Mouse (Mus musculus) adrenal gland, postnatal 25 days (tissue): ENCODE measurements around the gene Mpzl1. TPM values are rescaled to one million over a fixed set of nuclear protein-coding genes. Genes with fewer than 3 reads are reported as not detected.
"Not testable (repeated sequence)": the region's sequence is repeated elsewhere in the genome, so short reads cannot be mapped to it uniquely, and the experiment has no call there.

ENCODE experiments used
- DNase-seq: peaks from one replicate; pipeline ENCODE4 v3.0.0; 2021; ENCODE audit warnings: mixed read lengths
- long read RNA-seq: library from polyadenylated mRNA; stranded (forward); transcript quantifications from one replicate; pipeline ENCODE4 v2.0.0, GENCODE M21; 2021
- total RNA-seq: library from RNA; stranded (reverse); gene quantifications from 2 replicates; pipeline ENCODE4 v1.2.3, GENCODE M21; 2021

Gene Mpzl1
- 23.9 and 27.4 TPM in 2 replicates for total RNA-seq
- long read RNA-seq, transcript Mpzl1-202 (6 exons, 2,285 nt) = major isoform, 43 of 53 reads
- long read RNA-seq, partial matches to known transcripts = 3 of 53 reads
- long read RNA-seq, other reads (novel, unspliced or antisense) = 4 of 53 reads

- DNase-seq = peak; percentile 99
Measured at GRCm38 (mm10) chr1:165634151-165634884, at the start of gene Mpzl1. Gene Mpzl1 (minus strand): TSS chr1:165634538.

- no peak for DNase-seq
Measured at GRCm38 (mm10) chr1:165682056-165682853, 47.9 kb upstream of the Mpzl1 start.

- no peak for DNase-seq
Measured at GRCm38 (mm10) chr1:165681045-165681794, 46.9 kb upstream of the Mpzl1 start.

- not testable (repeated sequence) for DNase-seq
Measured at GRCm38 (mm10) chr1:165680086-165680485, 45.7 kb upstream of the Mpzl1 start.

GRCm38 (mm10) chr1:165679618-165679997, 45.3 kb upstream of the Mpzl1 start:
- no peak for DNase-seq

- DNase-seq = no peak
Measured at GRCm38 (mm10) chr1:165678861-165679617, 44.7 kb upstream of the Mpzl1 start.

GRCm38 (mm10) chr1:165677558-165677957, 43.2 kb upstream of the Mpzl1 start:
- DNase-seq = no peak

- no peak for DNase-seq
Measured at GRCm38 (mm10) chr1:165676993-165677392, 42.7 kb upstream of the Mpzl1 start.

GRCm38 (mm10) chr1:165675167-165675566, 40.8 kb upstream of the Mpzl1 start:
- DNase-seq = no peak

- no peak for DNase-seq
Measured at GRCm38 (mm10) chr1:165672355-165672754, 38.0 kb upstream of the Mpzl1 start.

- DNase-seq = no peak
Measured at GRCm38 (mm10) chr1:165670056-165670455, 35.7 kb upstream of the Mpzl1 start.

GRCm38 (mm10) chr1:165668904-165669303, 34.6 kb upstream of the Mpzl1 start:
- no peak for DNase-seq

- DNase-seq = no peak
Measured at GRCm38 (mm10) chr1:165667380-165667779, 33.0 kb upstream of the Mpzl1 start.

- DNase-seq = no peak
Measured at GRCm38 (mm10) chr1:165666944-165667343, 32.6 kb upstream of the Mpzl1 start.

- no peak for DNase-seq
Measured at GRCm38 (mm10) chr1:165665758-165666157, 31.4 kb upstream of the Mpzl1 start.

- DNase-seq = no peak
Measured at GRCm38 (mm10) chr1:165663277-165663676, 28.9 kb upstream of the Mpzl1 start.

- no peak for DNase-seq
Measured at GRCm38 (mm10) chr1:165662426-165663192, 28.3 kb upstream of the Mpzl1 start.

- no peak for DNase-seq
Measured at GRCm38 (mm10) chr1:165661725-165662124, 27.4 kb upstream of the Mpzl1 start.

- DNase-seq = no peak
Measured at GRCm38 (mm10) chr1:165661191-165661590, 26.9 kb upstream of the Mpzl1 start.

GRCm38 (mm10) chr1:165660774-165661173, 26.4 kb upstream of the Mpzl1 start:
- DNase-seq = no peak

- peak; percentile 72 for DNase-seq
Measured at GRCm38 (mm10) chr1:165658602-165659001, 24.3 kb upstream of the Mpzl1 start.
